In the genomic region with DNA sequence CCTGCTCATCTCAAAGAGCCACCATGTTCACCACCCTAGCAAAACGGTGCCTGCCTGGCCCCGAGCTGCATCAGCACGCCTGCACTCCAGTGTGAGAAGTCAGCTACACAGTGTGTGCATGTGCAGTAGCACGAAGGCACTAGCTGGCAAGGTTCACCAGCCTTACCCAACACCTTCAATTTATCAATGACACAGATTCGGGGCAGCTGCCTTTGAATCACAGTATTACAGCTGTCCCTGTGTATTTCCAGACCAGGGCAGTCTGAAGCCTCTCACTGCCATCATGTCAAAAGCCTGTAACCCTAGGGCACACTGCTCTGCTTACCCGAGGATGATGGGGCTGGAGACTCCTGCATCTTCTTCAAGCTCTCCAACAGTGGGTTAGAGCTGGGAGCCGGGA, we compare ENCODE assay signal across 45 mouse cellular contexts. TPM values are rescaled to one million over a fixed set of nuclear protein-coding genes. Genes with fewer than 3 reads are reported as not detected.
"Had no signal": no experiment of that assay in that cellular context is flagged by ENCODE, and none has a peak within 500 bp of the region (broad histone marks: within the 10 kb centered on the region; RNA-seq: fewer than 3 reads in every experiment).

No protein-coding gene starts in this region.

- ATAC-seq: lung, postnatal 0 days; midbrain, embryonic 13.5 days; midbrain, embryonic 15.5 days; midbrain, embryonic 16.5 days had no signal

- H3K9ac ChIP-seq: limb, embryonic 12.5 days; limb, embryonic 13.5 days; liver, embryonic 13.5 days; liver, embryonic 14.5 days; liver, embryonic 15.5 days; lung, embryonic 14.5 days; lung, embryonic 15.5 days; midbrain, embryonic 12.5 days; midbrain, embryonic 13.5 days; midbrain, embryonic 15.5 days; neural tube, embryonic 12.5 days; neural tube, embryonic 13.5 days had no signal

- H3K9me3 ChIP-seq: limb, embryonic 12.5 days; limb, embryonic 13.5 days; liver, embryonic 13.5 days; liver, embryonic 15.5 days; lung, embryonic 15.5 days; megakaryocyte, embryonic 14.5 days; midbrain, embryonic 12.5 days; midbrain, embryonic 13.5 days; midbrain, embryonic 15.5 days; neural tube, embryonic 12.5 days; neural tube, embryonic 13.5 days had no signal

- H3K27me3 ChIP-seq: limb, embryonic 12.5 days; limb, embryonic 13.5 days; liver, embryonic 13.5 days; liver, embryonic 15.5 days; lung, embryonic 15.5 days; megakaryocyte, embryonic 14.5 days; midbrain, embryonic 12.5 days; midbrain, embryonic 13.5 days; midbrain, embryonic 15.5 days; neural tube, embryonic 12.5 days; neural tube, embryonic 13.5 days had no signal

- H3K27ac ChIP-seq: left cerebral cortex, adult 2 months; limb, embryonic 12.5 days; limb, embryonic 13.5 days; liver, embryonic 13.5 days; liver, embryonic 14.5 days; liver, embryonic 15.5 days; lung, embryonic 15.5 days; macrophage; midbrain, embryonic 12.5 days; midbrain, embryonic 13.5 days; midbrain, embryonic 15.5 days; neural tube, embryonic 12.5 days; neural tube, embryonic 13.5 days had no signal

- H3K4me1 ChIP-seq: limb, embryonic 12.5 days; limb, embryonic 13.5 days; liver, embryonic 13.5 days; liver, embryonic 15.5 days; lung, embryonic 15.5 days; midbrain, embryonic 12.5 days; midbrain, embryonic 13.5 days; midbrain, embryonic 15.5 days; neural tube, embryonic 12.5 days; neural tube, embryonic 13.5 days had no signal

- H3K4me3 ChIP-seq: left cerebral cortex, adult 2 months; limb, embryonic 12.5 days; limb, embryonic 13.5 days; liver, embryonic 13.5 days; liver, embryonic 15.5 days; lung, embryonic 15.5 days; megakaryocyte, embryonic 14.5 days; midbrain, embryonic 12.5 days; midbrain, embryonic 13.5 days; midbrain, embryonic 15.5 days; myocyte; neural tube, embryonic 12.5 days; neural tube, embryonic 13.5 days had no signal

- DNase-seq: left cerebral cortex, postnatal 4 days; liver; liver, embryonic 13.5 days; lung, adult 18-20 months; lung, adult 2 months; lung, embryonic 14.5 days; lung, postnatal 10 days; lung, postnatal 14 days; lung, postnatal 36 days; lung, postnatal 4 days; midbrain, embryonic 14.5 days had no signal

- H3K4me2 ChIP-seq: limb, embryonic 12.5 days; limb, embryonic 13.5 days; liver, embryonic 11.5 days; liver, embryonic 13.5 days; liver, embryonic 15.5 days; lung, embryonic 14.5 days; lung, embryonic 15.5 days; midbrain, embryonic 12.5 days; midbrain, embryonic 13.5 days; midbrain, embryonic 15.5 days; neural tube, embryonic 12.5 days; neural tube, embryonic 13.5 days had no signal

RNA-seq across cellular contexts. Expression of a gene that starts 29.7 kb away (rescaled TPM):
- total RNA-seq: left cerebral cortex, adult 18-20 months; left cerebral cortex, adult 2 months; left cerebral cortex, adult 8-10 months; left cerebral cortex, postnatal 10 days; left cerebral cortex, postnatal 14 days; left cerebral cortex, postnatal 25 days; left cerebral cortex, postnatal 36 days; left cerebral cortex, postnatal 4 days; liver, adult 2 months; megakaryocyte progenitor cell, adult 5-6 weeks; megakaryocyte, adult 5-6 weeks; megakaryocyte-erythroid progenitor cell, adult 5-6 weeks; midbrain, postnatal 0 days; monocyte, adult 5-6 weeks had no signal
- polyA plus RNA-seq: limb, embryonic 11.5 days; limb, embryonic 12.5 days; limb, embryonic 13.5 days; limb, embryonic 14.5 days; liver, adult 2 months; liver, embryonic 11.5 days; liver, embryonic 13.5 days; liver, embryonic 14.5 days; liver, embryonic 15.5 days; liver, embryonic 16.5 days; lung, adult 2 months; lung, embryonic 14.5 days; lung, embryonic 15.5 days; lung, embryonic 16.5 days; lung, postnatal 0 days; macrophage; midbrain, embryonic 12.5 days; midbrain, embryonic 14.5 days; midbrain, embryonic 15.5 days; midbrain, embryonic 16.5 days; midbrain, postnatal 0 days; myocyte; neural tube, embryonic 11.5 days; neural tube, embryonic 12.5 days; neural tube, embryonic 13.5 days had no signal

RNA-seq across cellular contexts. Expression of a gene that starts 32.9 kb away (rescaled TPM):
- total RNA-seq: left cerebral cortex, adult 18-20 months; left cerebral cortex, postnatal 36 days; liver, adult 2 months; megakaryocyte, adult 5-6 weeks; monocyte, adult 5-6 weeks had no signal
- polyA plus RNA-seq: limb, embryonic 13.5 days; liver, adult 2 months; liver, embryonic 13.5 days; liver, embryonic 16.5 days; lung, adult 2 months; lung, embryonic 14.5 days; lung, embryonic 15.5 days; lung, embryonic 16.5 days; lung, postnatal 0 days; macrophage; midbrain, embryonic 12.5 days; midbrain, embryonic 15.5 days; myocyte; neural tube, embryonic 11.5 days; neural tube, embryonic 12.5 days had no signal
